Mouse (Mus musculus): ENCODE data around the gene Snx21. TPM values are rescaled to one million over a fixed set of nuclear protein-coding genes. Genes with fewer than 3 reads are reported as not detected.
A peak's percentile ranks its signal among the peaks of the same experiment; 100 is the strongest.
"Not testable (repeated sequence)": the region's sequence is repeated elsewhere in the genome, so short reads cannot be mapped to it uniquely, and the experiment has no call there.

The Snx21 gene
- polyA plus RNA-seq, 1 experiment from 2014 or later, result 24.0 TPM

DNA sequence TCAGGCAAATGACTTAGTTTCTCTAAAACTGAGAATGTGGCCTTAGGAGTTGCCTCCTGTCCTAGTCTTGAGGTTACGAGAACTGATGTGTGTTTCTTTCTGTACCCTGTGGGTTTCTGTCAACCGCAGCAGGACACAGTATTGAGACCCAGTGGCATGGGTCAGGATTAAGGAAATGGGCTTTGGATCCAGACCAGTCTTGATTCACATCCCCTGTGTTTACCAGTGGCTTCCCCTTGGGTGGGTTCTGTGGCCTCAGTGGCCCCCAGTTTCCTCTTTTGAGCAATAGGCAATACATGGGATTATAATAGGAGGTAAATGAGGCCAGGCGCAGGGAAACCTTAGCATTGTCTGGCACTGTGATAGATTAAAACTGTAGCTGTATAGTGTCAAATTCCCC is 1.4 kb downstream of the Snx21 start:
- ATAC-seq (replicated peaks; ENCODE audit: low FRiP score), result no peak
- H3K36me3 ChIP-seq, result peaks cover 36% of the 10 kb centered on the region
- 0 out of 2 replicates have a peak overlapping the region, but pooled peaks have one; percentile 95 for H3K27ac ChIP-seq
- peak overlapping the region; percentile 77 for H3K4me3 ChIP-seq (replicated peaks)
- H3K27me3 ChIP-seq, result no peaks in the 10 kb centered on the region
- WGBS, result 81% methylated on average over 3 of the region's 3 CpGs
- H3K4me2 ChIP-seq, result peak overlapping the region; percentile 93
- 0 out of 2 replicates have a peak overlapping the region, but pooled peaks have one; percentile 79 for H3K9ac ChIP-seq
- H3K9me3 ChIP-seq (replicated peaks), result no peaks in the 10 kb centered on the region
- peaks cover 34% of the 10 kb centered on the region for H3K4me1 ChIP-seq

DNA sequence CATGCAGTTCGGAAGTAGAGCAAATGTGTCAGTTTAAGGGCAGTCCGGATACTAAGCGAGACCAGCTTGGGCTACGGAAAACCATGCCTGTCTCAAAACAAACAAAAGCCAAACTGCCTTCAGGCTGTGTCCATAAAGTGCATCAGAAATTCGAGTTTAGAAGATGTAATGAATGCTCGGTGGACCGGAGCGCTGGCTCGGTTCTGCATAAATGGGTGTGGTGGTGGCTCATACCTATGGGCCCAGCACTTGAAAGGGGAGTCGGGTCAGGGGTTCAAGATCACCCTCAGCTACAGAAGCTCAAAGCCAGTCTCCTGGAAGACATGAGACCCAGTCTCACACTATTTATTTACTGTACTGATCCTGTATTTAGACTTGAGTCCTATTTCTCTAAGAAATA is 2.2 kb downstream of the Snx21 start:
- ATAC-seq (replicated peaks; ENCODE audit: low FRiP score), result no peak
- Histone ChIP-seq H3K4me1 (peaks cover 34% of the 10 kb centered on the region), H3K4me3 (replicated peaks) (no peak overlapping the region), H3K9ac (no peak overlapping the region), H3K27me3 (no peaks in the 10 kb centered on the region), H3K9me3 (replicated peaks) (no peaks in the 10 kb centered on the region), H3K4me2 (no peak overlapping the region; the same call in 1 of the 2 replicates), H3K27ac (no peak overlapping the region), H3K36me3 (peaks cover 43% of the 10 kb centered on the region)
- WGBS, result 68% methylated on average over 10 of the region's 10 CpGs

DNA sequence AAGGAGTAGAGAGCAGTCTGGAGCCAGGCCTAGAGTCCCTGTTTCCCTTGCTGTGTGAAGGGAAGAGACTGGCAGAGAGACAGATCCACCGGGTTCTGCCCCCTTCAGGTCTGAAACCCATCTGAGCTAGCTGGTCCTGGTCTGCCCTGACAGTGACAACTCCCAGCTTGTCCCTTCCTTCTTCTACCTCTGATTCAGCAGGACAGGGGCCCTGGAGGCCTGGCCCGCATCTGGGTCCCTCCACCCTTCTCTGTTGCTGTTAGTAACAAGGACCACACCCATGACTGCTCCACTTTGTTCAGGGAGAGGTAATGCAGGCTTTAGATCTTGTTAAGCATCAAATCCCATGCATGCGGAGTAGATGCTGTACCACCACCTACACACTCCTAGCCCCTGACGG is 2.8 kb downstream of the Snx21 start:
- no peak overlapping the region for H3K4me3 ChIP-seq (replicated peaks)
- no peak overlapping the region for H3K27ac ChIP-seq
- peaks cover 49% of the 10 kb centered on the region for H3K36me3 ChIP-seq
- no peaks in the 10 kb centered on the region for H3K27me3 ChIP-seq
- H3K9me3 ChIP-seq (replicated peaks), result no peaks in the 10 kb centered on the region
- ATAC-seq (replicated peaks; ENCODE audit: low FRiP score), result no peak
- H3K9ac ChIP-seq, result no peak overlapping the region
- H3K4me1 ChIP-seq, result peaks cover 34% of the 10 kb centered on the region
- 63% methylated on average over 4 of the region's 4 CpGs for WGBS
- H3K4me2 ChIP-seq, result no peak overlapping the region

DNA sequence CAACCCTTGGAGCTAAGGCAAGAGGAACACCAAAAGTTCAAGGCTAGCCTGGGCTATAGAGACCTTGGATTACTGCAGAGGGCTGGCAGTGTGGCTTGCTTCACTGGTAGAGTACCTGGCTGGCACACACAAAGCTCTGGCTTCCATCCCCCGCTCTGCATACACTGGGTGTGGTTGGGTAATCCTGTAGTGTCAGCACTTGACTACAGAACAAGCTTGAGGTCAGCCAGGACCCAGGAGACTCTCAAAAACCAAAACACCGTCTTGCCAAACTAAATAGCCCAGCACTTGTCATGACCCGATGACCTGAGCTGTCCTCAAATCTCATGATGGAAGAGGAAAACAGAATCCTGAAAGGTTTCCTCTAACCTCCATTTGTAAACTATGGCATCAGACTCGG is 4.8 kb downstream of the Snx21 start:
- no peaks in the 10 kb centered on the region for H3K9me3 ChIP-seq (replicated peaks)
- no peaks in the 10 kb centered on the region for H3K27me3 ChIP-seq
- no peak overlapping the region for H3K27ac ChIP-seq
- H3K4me3 ChIP-seq (replicated peaks), result no peak overlapping the region
- no peak overlapping the region for H3K9ac ChIP-seq
- WGBS, result 77% methylated on average over 4 of the region's 4 CpGs
- ATAC-seq (replicated peaks; ENCODE audit: low FRiP score), result no peak
- peaks cover 28% of the 10 kb centered on the region for H3K4me1 ChIP-seq
- peaks cover 63% of the 10 kb centered on the region for H3K36me3 ChIP-seq
- H3K4me2 ChIP-seq, result no peak overlapping the region

DNA sequence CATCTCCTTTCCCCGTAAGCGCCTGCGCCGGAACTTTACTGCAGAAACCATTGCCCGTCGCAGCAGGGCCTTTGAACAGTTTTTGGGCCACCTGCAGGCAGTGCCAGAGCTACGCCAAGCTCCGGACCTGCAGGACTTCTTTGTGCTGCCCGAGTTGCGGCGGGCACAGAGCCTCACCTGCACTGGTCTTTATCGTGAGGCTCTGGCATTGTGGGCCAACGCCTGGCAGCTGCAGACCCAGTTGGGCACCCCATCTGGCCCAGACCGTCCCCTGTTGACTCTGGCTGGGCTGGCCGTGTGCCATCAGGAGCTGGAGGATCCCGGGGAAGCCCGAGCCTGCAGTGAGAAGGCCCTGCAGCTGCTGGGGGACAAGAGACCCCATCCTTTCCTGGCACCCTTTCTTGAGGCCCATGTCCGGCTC is 6.2 kb downstream of the Snx21 start:
- Histone ChIP-seq H3K4me2 (no peak overlapping the region), H3K4me3 (replicated peaks) (no peak overlapping the region), H3K27me3 (no peaks in the 10 kb centered on the region), H3K4me1 (peaks cover 18% of the 10 kb centered on the region), H3K36me3 (peaks cover 76% of the 10 kb centered on the region), H3K27ac (no peak overlapping the region), H3K9me3 (replicated peaks) (no peaks in the 10 kb centered on the region), H3K9ac (no peak overlapping the region)
- ATAC-seq (replicated peaks; ENCODE audit: low FRiP score), result no peak
- WGBS, result 96% methylated on average over 18 of the region's 18 CpGs

DNA sequence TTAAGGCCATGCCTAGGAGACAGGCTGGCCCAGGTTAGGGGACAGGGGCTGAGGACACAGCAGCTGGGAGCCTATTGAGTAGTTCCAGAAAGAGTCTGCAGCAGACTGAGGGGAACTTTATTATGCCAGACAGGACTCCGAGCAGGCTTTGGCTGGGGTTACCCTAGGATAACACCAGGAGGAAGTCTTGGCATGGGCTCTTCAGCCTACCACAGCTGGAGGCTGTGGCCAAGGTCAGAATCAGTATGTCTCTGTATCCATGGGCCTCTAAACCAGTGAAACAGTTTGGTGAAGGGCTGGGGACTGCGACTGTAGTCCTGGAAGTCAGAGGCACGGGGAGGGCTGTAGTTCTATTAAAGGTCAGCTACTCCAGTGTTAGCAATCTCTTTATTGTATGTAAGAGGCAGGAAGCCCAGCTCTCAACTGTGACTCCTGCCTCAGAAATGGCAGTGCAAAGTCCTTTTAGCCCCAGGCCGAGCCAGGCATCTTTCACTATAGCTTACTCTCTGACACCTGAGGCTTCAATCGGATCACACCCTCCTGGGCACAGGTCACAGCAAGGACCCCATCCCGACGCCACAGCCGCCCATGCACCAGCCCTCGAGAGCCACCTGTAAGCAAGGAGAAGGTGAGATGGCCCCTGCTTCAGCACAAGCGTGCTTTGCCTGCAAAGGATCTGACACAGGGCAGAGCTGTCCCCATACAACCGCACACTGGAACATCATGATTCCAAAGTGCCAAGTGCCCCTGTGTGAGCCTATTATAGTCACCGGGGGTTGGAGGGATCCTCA is 7.0 kb downstream of the Snx21 start:
- Histone ChIP-seq H3K4me2 (no peak overlapping the region), H3K9me3 (replicated peaks) (no peaks in the 10 kb centered on the region), H3K27ac (no peak overlapping the region), H3K4me3 (replicated peaks) (no peak overlapping the region), H3K9ac (no peak overlapping the region), H3K4me1 (peaks cover 11% of the 10 kb centered on the region; the same call in 1 of the 2 replicates), H3K36me3 (peaks cover 84% of the 10 kb centered on the region), H3K27me3 (no peaks in the 10 kb centered on the region)
- WGBS, result 91% methylated on average over 12 of the region's 12 CpGs
- no peak for ATAC-seq (replicated peaks; ENCODE audit: low FRiP score)

DNA sequence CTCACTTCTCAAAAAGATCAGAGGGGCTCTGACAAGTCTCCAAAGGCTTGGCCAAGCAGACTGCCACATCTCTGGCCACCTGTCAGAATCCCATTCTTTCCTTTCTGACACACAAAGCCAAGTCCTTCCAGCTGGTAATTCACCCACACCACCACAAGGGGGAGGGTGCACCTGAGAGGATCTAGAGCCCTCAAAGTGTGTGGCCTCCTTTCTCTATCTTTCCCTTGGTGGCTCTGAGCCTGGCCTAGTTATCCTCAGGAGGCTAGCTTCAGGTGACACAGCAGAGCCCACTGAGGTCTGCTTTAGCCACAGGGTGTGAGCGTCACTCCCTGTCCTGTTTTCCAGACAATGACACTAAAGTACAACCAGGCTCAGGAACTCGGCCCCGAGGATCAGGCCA is 7.6 kb downstream of the Snx21 start:
- Histone ChIP-seq H3K9ac (no peak overlapping the region), H3K27ac (no peak overlapping the region), H3K9me3 (replicated peaks) (no peaks in the 10 kb centered on the region), H3K4me1 (peaks cover 7% of the 10 kb centered on the region; the same call in 1 of the 2 replicates), H3K27me3 (no peaks in the 10 kb centered on the region), H3K4me3 (replicated peaks) (no peak overlapping the region), H3K4me2 (no peak overlapping the region), H3K36me3 (peaks cover 89% of the 10 kb centered on the region)
- no peak for ATAC-seq (replicated peaks; ENCODE audit: low FRiP score)
- WGBS, result 81% methylated on average over 3 of the region's 3 CpGs

DNA sequence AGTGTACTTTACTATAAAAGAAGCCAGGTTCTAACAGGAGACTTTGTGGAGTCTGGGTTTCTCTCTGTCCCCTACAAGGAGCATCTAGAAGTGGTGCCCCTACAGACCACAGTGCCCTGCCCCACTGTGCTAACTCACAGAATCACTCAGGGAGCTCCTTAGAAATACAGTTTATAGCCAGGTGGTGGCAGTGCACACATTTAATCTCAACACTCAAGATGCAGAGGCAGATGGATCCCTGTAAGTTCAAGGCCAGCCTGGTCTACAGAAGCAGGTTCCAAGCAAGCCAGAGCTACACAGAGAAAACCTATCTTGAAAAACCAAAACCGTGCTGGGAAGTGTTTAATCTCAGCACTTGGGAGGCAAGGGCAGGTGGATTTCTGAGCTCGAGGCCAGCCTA is 8.1 kb downstream of the Snx21 start:
- Histone ChIP-seq H3K4me1 (0 out of 2 replicates have a peak, but pooled peaks cover 1% of the 10 kb centered on the region), H3K4me3 (replicated peaks) (no peak overlapping the region), H3K27ac (no peak overlapping the region), H3K9me3 (replicated peaks) (no peaks in the 10 kb centered on the region), H3K4me2 (no peak overlapping the region), H3K9ac (no peak overlapping the region), H3K27me3 (no peaks in the 10 kb centered on the region), H3K36me3 (peaks cover 89% of the 10 kb centered on the region)
- ATAC-seq (replicated peaks; ENCODE audit: low FRiP score), result no peak
- 83% methylated on average over 2 of the region's 2 CpGs for WGBS

DNA sequence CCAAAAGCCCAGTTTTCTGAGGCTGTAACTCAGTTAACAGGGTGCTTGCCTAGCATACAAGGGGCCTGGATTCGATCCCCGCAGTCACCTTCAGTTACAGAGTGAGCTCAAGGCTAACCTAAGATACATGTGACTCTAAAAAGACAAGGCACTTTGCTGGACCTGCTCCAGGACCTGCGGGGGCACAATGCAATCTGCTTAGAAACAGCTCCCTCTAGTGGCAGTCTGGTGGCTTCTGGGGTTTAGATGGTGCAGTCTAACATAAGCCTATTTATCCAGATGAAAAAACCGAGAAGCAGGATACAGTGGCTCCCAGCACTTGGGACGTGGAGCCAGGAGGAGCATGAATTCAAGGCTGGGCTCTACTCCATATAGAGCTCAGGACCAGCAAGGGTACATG is 8.7 kb downstream of the Snx21 start:
- no peaks in the 10 kb centered on the region for H3K4me1 ChIP-seq
- no peak overlapping the region for H3K9ac ChIP-seq
- H3K27me3 ChIP-seq, result no peaks in the 10 kb centered on the region
- H3K27ac ChIP-seq, result no peak overlapping the region
- WGBS, result 35% methylated on average over 5 of the region's 5 CpGs
- H3K9me3 ChIP-seq (replicated peaks), result no peaks in the 10 kb centered on the region
- peaks cover 90% of the 10 kb centered on the region for H3K36me3 ChIP-seq
- no peak overlapping the region for H3K4me3 ChIP-seq (replicated peaks)
- peak; percentile 44; the same call in 1 of the 2 replicates for ATAC-seq (replicated peaks; ENCODE audit: low FRiP score)
- H3K4me2 ChIP-seq, result no peak overlapping the region

DNA sequence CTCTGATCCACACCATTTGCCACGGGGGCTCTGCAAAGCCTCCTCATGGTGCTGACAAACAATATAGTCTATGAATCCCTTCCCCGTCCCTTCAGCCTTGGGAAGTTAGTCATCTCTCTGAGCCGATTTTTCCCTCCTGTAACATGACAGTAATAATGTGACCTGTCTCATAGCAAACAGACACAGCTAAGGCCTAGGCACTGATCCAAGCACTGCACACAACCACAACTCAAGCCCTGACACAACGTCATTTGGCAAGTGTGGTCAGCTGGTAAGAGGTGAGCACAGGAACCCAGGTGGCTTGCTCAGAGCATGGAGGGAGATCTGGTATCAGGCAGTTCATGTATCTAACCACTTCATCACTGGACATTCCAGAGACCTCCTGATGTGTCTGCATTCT is 10.2 kb downstream of the Snx21 start:
- Histone ChIP-seq H3K27me3 (no peaks in the 10 kb centered on the region), H3K4me2 (no peak overlapping the region), H3K4me1 (no peaks in the 10 kb centered on the region), H3K9me3 (replicated peaks) (no peaks in the 10 kb centered on the region), H3K36me3 (peaks cover 88% of the 10 kb centered on the region), H3K4me3 (replicated peaks) (no peak overlapping the region), H3K27ac (no peak overlapping the region), H3K9ac (no peak overlapping the region)
- 77% methylated on average over 4 of the region's 4 CpGs for WGBS
- ATAC-seq (replicated peaks; ENCODE audit: low FRiP score), result no peak

DNA sequence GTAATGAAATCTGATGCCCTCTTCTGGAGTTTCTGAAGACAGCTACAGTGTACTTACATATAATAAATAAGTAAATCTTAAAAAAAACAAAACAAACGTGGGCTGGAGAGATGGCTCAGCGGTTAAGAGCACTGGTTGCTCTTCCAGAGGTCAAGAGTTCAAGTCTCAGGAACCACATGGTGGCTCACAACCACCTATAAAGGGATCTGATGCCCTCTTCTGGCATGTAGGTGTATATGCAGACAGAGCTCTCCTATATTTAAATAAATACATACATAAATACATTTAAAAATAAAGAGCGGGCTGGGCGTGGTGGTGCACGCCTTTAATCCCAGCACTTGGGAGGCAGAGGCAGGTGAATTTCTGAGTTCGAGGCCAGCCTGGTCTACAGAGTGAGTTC is 12.9 kb downstream of the Snx21 start:
- 84% methylated on average over 6 of the region's 6 CpGs for WGBS
- H3K27ac ChIP-seq; ATAC-seq (replicated peaks; ENCODE audit: low FRiP score); H3K4me3 ChIP-seq (replicated peaks); H3K9ac ChIP-seq; H3K4me1 ChIP-seq; H3K4me2 ChIP-seq; H3K9me3 ChIP-seq (replicated peaks); H3K27me3 ChIP-seq: not testable (repeated sequence)
- peaks cover 82% of the 10 kb centered on the region for H3K36me3 ChIP-seq

DNA sequence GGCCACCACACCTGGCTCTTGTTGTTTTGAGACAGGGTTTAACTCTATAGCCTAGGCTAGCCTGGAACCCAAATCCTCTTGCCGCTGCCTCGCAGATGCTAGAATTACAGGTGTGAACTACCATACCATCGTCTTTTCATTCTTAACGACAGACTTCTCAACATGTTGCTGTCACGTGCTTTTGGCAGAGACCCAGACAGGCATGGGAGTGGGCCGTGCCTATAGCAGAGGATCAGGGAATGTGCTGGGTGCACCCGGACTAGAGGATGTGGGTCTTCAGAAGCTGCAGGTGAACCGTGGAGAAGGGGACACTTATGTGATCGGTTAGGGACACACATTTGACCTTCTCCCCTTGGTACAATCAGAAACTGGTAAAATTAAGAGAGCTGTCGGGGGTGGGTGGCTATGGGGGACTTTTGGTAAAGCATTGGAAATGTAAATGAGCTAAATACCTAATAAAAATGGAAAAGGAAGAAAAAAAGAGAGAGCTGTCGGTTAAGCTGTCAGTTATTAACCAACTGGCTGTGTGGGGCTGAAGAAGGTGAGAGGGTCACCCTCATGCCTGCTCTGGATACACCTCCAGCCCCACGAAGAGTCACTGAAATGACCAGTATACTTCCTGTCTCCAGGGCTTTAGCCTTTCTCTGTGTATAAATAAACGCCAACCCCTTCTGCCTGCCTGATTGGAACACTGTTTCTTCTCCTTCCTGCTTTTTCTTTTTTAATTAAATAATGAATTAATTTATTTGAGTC is 14.8 kb downstream of the Snx21 start:
- WGBS, result 85% methylated on average over 13 of the region's 13 CpGs
- no peak overlapping the region for H3K4me2 ChIP-seq
- peaks cover 20% of the 10 kb centered on the region for H3K4me1 ChIP-seq
- no peak for ATAC-seq (replicated peaks; ENCODE audit: low FRiP score)
- H3K4me3 ChIP-seq (replicated peaks), result no peak overlapping the region
- H3K27ac ChIP-seq, result no peak overlapping the region
- no peaks in the 10 kb centered on the region for H3K9me3 ChIP-seq (replicated peaks)
- no peaks in the 10 kb centered on the region for H3K27me3 ChIP-seq
- H3K36me3 ChIP-seq, result peaks cover 70% of the 10 kb centered on the region
- no peak overlapping the region for H3K9ac ChIP-seq
